Mouse (Mus musculus) right cerebral cortex, adult 2 months (tissue): ENCODE measurements around the gene Unc13d.
"Not testable (repeated sequence)": the region's sequence is repeated elsewhere in the genome, so short reads cannot be mapped to it uniquely, and the experiment has no call there.

Experiments used
- DNase-seq, 2 experiments: peaks; one replicate each; pipeline ENCODE4 v3.0.0; 2021 to 2022; ENCODE audit warnings: low spot score in 2 of 2

The Unc13d gene

DNA sequence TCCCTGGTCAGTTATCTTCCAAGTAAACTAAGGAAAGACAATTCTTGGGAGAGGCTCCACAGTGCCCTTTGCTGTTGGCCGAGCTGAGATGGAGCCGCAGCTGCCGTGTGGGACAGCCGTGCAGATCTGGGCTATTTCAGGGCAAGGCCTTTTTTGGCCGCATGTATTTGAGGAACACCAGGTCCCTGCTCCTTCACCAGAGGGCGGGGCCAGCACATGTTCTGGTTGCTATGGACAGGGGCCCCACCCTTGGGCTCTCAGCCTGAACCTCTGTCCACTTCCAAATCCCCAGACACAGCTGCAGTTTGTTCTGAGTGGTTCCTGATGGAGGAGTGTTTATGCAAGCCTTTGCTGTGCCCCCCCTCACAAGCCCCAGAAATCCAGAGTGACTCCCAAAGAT, 22.6 kb upstream of the Unc13d start:
- DNase-seq: no peak

DNA sequence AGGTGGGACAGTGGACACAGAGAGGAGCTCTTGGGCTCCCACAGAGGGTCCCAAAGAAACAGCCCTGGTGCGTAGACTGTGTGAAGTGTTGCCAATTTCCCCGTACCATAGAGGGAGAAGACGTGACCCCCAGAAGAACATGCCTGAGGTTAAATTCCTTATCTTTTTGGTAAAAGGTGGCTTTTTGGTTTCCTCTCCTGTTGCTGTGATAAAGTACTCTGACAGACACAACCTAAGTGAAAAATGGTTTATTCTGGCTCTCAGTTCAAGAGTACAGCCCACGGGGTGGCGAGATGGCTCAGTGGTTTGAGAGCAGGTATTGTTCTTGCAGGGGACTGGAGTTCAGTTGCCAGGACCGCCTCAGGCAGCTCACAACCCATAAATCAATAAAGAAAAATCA, 21.7 kb upstream of the Unc13d start:
- no peak for DNase-seq

DNA sequence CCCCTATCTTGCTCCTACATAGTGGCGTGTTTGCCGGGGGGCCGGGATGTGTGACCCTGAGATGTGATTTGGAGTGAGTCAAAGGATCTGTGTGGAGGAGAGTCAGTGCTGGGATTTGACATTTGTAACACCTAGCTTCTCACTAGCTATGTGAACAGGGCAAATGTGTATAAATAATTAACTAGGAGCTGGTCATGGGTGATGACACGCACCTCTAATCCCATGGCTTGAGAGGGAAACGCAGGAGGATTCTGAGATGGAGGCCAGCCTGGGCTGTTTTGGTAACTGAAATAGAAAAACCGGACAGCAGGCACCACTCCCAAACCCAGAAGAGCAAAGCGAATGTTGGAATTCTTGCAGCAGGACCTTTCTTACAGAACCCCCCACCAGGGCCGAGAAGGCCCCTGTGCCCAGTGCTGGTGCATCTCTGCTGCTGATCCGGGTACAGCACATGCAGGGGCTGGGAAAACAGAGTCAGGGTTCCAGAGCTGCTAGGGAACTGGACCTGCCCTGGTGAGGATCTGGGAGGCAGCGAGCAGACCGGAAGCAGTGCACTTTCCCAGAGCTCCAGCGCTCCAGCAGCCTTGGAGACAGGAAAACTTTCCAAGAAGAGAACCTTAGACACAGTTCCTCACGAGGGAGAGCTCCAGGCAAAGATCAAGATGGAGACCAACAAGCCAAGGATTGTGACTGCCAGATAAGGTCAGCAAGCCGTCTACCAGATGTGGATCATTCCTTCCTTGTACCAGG, 21.1 kb upstream of the Unc13d start:
- DNase-seq: no peak

DNA sequence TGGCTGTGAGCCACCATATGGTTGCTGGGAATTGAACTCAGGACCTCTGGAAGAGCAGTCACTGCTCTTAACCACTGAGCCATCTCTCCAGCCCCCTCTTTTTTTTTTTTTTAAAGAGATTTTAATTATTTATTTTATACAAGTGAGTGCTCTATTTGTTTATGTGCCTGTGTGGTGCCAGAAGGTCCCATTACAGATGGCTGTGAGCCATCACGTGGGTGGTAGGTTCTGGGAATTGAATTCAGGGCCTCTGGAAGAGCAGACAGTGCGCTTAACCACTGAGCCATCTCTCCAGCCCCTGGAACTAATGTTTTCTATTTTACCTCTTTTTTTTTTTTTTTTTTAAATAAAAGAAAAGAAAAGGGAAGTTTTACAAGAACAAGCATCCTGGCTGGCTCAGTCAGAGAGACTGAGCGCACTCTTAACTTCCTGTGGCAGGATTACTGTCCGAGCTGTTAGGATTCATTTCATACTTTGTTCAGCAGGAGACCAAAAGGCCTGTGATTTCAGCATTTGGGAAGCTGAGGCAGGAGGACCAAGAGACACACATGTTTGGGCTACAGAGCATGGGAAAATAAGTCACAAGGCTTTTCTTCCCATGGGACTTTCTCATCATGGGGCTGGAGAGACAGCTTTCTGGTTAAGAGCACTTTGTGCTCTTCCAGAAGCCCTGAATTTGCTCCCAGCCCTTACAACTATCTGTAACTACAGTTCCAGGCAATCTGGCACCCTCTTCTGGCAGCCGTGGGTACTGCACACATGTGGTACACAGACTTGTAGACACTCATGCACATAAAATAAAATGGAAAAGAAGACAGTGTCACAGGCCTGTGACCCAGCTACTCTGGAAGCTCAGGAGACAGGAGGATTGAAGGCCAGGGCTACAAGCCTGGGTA, 18.7 kb upstream of the Unc13d start:
- no peak for DNase-seq

DNA sequence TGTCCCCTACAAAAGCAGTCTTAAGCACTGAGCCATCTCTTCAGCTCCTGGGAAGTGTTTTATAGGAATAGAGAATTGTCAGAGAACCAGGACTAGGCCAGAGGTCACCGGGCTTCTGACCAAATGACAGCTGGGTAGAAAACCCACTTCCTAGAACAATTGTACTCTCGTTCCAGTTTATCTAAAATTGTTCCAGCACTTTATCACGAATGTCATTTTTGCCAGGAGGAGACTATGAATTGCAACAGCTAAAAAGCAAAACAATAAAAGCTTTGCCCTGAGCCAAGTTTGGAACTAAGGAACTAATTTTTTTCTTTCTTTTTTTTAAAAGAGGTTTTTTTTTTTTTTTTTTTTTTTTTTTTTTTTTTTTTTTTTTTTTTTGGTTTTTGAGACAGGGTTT, 17.8 kb upstream of the Unc13d start:
- no peak for DNase-seq

DNA sequence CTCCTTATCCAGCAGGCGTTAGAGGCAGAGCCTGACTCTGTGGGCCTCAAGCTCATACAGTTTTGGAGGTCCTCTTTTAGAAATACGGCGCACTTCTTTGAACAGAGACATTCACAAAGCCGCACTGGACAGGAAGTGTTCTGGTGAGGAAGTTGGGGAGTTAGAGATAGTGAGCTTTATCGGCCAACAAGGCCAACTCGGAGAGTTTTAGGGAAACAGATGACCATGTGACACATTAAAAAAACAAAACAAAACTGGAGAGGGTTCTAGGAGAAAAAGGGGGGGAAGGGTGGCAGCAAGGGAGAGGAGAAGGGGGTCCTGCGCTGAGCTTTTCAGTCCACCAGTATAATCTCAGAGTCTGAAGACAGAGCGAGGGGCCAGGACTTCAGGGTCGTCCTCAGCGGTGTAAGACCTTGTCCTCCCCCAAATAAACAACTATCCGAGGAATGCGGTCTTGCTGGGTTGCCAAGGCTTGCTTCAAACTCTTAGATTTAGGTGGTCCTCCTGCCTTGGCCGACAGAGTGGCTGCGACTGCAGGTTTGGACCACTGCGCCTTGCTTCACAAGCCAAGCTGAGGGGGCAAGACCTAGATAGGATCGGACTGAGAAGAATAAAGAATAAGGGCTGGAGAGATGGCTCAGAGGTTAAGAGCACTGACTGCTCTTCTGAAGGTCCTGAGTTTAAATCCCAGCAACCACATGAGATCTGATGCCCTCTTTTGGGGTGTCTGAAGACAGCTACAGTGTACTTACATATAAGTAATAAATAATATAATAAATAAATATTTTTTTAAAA, 16.2 kb upstream of the Unc13d start:
- no peak for DNase-seq

- not testable (repeated sequence) for DNase-seq
These were observed 15.2 kb upstream of the Unc13d start for GRCm38 (mm10) chr11:116092959-116093358.

DNA sequence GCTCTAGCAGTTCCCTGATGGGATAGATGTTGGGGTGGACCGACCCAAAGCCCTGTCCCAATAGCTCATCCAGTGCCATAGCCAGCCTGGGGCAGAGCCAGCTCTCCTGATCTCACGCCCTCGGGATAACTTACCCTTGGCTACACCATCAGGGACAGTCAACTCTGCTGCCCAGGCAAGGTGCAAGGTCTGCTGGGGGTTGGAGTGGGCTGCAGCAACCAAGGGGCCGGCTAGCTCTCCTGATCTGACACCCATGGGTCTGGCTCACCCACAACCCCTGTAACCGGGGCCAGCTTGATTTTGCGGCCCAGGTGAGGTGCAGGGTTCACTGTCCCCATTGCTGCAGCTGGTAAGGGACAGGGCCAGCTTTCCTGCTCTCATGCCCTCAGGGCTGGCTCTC, 13.8 kb upstream of the Unc13d start:
- DNase-seq: no peak

- no peak for DNase-seq
These were observed 11.8 kb upstream of the Unc13d start for GRCm38 (mm10) chr11:116089545-116089944.

DNA sequence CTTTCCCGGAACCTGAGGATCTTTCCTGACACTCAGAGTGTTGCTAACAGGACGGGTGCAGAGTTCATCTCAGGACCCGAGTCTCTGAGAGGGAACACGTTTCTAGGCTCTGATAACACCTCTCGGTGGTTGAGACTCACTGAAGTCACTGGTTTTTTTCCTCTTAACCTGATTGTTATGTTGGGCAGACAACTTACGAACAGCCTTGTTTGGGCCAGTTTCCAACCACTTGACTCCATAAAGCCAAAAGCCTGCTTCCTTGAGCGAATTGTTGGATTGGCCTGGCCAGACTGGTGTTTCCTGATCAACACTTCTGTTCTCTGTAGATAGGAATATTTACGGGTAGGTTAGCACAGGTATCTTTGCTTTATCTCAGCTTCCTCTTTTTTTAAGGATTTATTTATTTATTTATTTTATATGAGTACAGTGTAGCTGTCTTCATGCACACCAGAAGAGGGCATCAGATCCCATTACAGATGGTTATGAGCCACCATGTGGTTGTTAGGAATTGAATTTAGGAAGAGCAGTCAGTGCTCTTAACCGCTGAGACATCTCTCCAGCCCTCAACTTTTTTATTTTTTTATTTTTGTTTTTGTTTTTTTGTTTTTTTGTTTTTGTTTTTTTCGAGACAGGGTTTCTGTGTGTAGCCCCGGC, 11.1 kb upstream of the Unc13d start:
- no peak for DNase-seq

DNA sequence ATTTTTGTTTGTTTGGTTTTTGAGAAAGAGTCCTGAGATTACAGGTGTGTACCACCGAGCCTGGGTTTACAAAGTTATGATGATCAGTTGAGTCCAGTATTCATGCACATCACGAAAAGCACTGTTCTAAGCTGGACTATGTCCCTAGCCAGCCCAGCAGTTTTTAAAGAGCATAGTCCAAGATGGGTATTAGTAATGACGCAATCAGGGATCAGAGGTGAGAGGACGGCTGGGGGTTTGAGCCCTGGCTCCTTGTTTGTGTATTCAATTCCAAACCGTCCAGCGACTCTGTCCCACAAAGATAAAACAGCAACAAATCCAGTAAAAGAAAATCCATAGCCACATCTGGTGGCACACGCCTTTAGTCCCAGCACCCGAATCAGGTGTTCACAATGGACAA, 10.4 kb upstream of the Unc13d start:
- DNase-seq: no peak

- peak; percentile 86 to 91 for DNase-seq
These were observed 9.7 kb upstream of the Unc13d start for GRCm38 (mm10) chr11:116087194-116088130.

DNA sequence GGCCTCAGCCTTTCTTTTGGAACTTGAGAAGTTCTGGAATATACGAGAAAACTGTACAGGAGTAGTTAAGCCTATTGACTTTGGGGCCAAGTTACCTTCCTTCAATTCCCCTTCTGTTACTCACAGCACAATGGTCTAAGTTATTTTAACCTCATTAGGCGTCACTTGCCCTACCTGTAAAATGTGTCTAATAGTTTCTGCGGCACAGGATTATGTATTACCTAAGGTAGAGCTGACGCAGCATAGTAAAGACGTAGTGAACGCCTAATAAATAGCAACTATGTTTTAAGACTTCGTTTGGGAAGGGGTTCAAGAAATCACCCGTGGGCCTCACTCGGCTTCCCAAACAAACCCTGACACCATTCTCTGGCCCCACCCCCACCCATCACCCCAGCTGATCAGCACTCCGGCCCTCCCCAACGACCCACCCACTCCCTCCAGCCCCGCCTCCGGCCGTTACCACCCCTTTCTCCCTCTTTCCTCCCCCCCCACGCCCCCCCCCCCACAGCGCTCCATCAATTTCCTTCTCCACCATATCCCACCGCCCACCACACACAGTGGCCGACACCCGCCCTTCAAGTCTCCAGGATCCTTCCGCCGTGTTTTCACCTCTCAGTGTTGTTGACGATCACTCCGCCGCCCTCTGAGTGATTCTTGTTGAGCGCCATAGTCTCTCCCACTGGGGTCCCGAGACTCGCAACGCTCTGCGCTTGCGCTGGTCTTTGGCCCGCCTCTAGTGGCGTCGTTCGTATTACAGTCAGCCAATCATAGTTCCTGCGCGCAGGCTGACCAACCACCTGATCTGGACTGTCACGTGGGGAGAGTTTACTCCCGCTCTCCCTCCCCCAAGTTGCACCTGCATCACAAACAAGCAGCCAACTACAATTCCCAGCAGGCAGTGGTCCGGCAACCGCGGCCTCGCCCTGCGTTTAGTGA, 8.8 kb upstream of the Unc13d start, which contains the start of gene Wbp2:
Gene Wbp2 (minus strand): TSS at position 738 of the 936 bp plus-strand sequence.
- peak; percentile 97 to 99 for DNase-seq

GRCm38 (mm10) chr11:116084166-116084565, 6.4 kb upstream of the Unc13d start:
- DNase-seq: no peak

GRCm38 (mm10) chr11:116083096-116083672, 5.4 kb upstream of the Unc13d start:
- DNase-seq: no peak

DNA sequence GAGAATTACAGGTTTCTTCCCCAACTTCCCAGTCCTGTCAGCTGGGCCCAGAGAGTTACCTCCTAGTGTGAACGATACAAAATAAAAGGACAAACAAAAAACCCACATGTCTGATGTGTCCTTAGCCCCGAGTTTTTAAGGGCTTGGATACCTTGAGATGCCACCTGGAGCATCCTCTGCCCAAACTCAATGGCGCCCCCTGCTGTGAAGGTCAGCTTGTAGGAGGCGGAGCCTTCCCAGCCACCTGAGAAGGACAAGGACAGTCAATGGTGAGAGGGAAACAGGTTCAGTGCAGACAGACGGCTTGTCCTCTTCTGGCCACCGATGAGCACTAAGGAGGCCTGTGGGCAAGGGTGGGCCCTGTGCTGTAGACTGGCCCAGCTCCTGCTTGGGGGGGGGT, 3.3 kb upstream of the Unc13d start:
- peak in 1 of 2 experiments; percentile 58 for DNase-seq

- peak; percentile 82 to 87 for DNase-seq
These were observed 1.8 kb upstream of the Unc13d start for GRCm38 (mm10) chr11:116079511-116079910.

DNA sequence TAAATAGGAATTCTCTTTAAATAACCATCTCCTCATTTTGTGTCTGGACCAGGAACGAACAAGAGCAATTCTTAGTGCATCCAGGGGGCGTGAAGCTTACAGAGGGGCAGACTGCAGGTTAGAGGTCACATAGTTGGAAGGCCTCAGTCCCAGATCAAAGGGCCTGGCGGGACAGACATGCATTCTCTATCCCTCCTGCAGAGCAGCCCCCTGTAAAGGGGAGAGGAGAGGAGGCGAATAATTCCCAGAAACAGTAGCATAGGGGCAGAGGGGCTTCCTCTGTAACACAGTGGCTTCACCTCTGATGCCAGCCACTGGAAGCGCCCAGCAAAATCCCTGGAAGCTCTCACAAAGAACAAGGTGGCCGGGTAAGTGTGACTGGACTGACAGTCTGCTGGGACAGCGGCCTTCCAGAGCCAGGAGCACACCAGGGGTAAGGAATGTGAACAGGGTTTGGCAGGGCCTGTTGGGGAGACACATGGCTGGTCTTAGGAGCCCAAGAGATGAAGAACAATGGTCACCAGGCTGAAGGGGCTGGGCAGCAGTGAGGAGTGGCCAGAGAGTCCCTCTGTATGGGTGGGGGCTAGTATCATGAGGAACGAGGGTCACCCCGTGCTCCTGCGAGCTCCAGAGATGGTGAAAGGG, 1.0 kb upstream of the Unc13d start:
- no peak for DNase-seq
